Mouse (Mus musculus) cerebellum, adult 2 months (tissue): Measurements from ENCODE around the gene Lrrc73.

Source experiments
- CTCF ChIP-seq: fragments of 200-500 bp; IDR thresholded peaks from 2 replicates; pipeline ENCODE4 v1.5.1; 2011; ENCODE audit warnings: low read depth, mild to moderate bottlenecking, control low read depth, low read length, moderate library complexity, borderline replicate concordance; ENCODE audit not compliant: insufficient read depth
- POLR2A ChIP-seq: fragments of 200-500 bp; IDR thresholded peaks from 2 replicates; pipeline ENCODE4 v1.6.1; 2011; ENCODE audit warnings: low read length, control low read depth, borderline replicate concordance; ENCODE audit not compliant: insufficient read depth

DNA sequence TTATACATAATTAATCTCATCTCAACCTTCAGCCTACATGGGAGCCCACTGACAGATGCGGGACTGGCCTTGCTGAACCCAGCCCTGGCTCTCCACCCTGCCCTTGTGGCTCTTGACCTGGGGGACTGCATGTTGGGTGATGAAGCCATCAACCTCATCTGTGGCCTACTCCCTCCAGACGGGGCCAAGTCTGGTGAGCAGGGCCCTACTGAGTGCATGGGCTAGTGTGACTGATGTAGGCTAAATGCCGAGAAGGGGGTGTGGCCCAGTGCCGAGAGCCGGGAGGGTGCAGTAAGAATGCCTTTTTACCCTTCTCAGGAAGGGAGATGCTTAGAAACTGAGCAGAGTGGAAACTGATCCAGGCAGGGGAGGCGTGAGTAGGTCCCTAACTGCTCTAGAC lies 1.8 kb downstream of the Lrrc73 start:
- TF ChIP-seq POLR2A: no peak
- TF ChIP-seq CTCF: no peak
